Mouse (Mus musculus): ENCODE data around the gene Fgd2. TPM values are rescaled to one million over a fixed set of nuclear protein-coding genes. Genes with fewer than 3 reads are reported as not detected.
A peak's percentile ranks its signal among the peaks of the same experiment; 100 is the strongest.

Gene Fgd2
- polyA plus RNA-seq, 1 experiment from 2014 or later = 12.3 TPM

DNA sequence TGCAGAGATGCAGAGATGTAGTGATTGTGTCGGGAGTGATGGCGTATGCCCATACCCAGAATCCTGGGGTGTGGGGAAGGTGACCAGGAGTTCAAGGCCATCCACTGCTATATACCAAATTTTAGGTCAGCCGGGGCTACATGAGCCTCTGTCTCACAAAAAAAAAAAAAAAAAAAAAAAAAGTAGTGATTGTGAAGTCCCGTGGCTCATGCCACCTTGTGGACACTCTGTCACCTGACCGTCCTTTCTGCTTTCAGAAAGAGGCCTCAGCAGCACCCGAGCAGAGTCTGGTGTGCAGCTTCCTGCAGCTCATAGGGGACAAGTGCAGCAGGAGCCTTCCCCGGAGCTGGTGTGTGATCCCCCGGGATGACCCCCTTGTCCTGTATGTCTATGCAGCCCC, 17.3 kb downstream of the Fgd2 start:
- DNase-seq (ENCODE audit: low spot score) = no peak
- H3K4me3 ChIP-seq (replicated peaks; ENCODE audit: low read depth, low read length) = no peak overlapping the region
- TF ChIP-seq CTCF (IDR thresholded peaks at IDR 0.05; ENCODE audit: low read depth) = peak; percentile 49; the same call in 1 of the 2 replicates
- no peak overlapping the region for H3K4me2 ChIP-seq (ENCODE audit: low read length)
- no peak overlapping the region for H3K9ac ChIP-seq (ENCODE audit: low read depth, low read length)
- H3K27ac ChIP-seq = no peak overlapping the region
- H3K36me3 ChIP-seq (ENCODE audit: insufficient read depth, low read length) = no peaks in the 10 kb centered on the region
- 58% methylated on average over 8 of the region's 8 CpGs for WGBS
- H3K9me3 ChIP-seq (replicated peaks; ENCODE audit: low read length) = no peaks in the 10 kb centered on the region
- H3K27me3 ChIP-seq (ENCODE audit: insufficient read depth, low read length) = no peaks in the 10 kb centered on the region
- no peaks in the 10 kb centered on the region for H3K4me1 ChIP-seq (replicated peaks; ENCODE audit: insufficient read depth, low read length)
- no peak for ATAC-seq (replicated peaks; ENCODE audit: low FRiP score, low read depth)

GRCm38 (mm10) chr17:29380241-29380640, 19.5 kb downstream of the Fgd2 start:
- Histone ChIP-seq H3K9me3 (replicated peaks; ENCODE audit: low read length) (no peaks in the 10 kb centered on the region), H3K27me3 (ENCODE audit: insufficient read depth, low read length) (no peaks in the 10 kb centered on the region), H3K4me3 (replicated peaks; ENCODE audit: low read depth, low read length) (no peak overlapping the region), H3K4me2 (ENCODE audit: low read length) (no peak overlapping the region), H3K9ac (ENCODE audit: low read depth, low read length) (no peak overlapping the region), H3K27ac (no peak overlapping the region), H3K36me3 (ENCODE audit: insufficient read depth, low read length) (no peaks in the 10 kb centered on the region), H3K4me1 (replicated peaks; ENCODE audit: insufficient read depth, low read length) (no peaks in the 10 kb centered on the region)
- no peak for DNase-seq (ENCODE audit: low spot score)
- TF ChIP-seq CTCF (IDR thresholded peaks at IDR 0.05; ENCODE audit: low read depth) = no peak
- ATAC-seq (replicated peaks; ENCODE audit: low FRiP score, low read depth) = no peak
- 50% methylated on average over 4 of the region's 4 CpGs for WGBS

- Histone ChIP-seq H3K9me3 (replicated peaks; ENCODE audit: low read length) (no peaks in the 10 kb centered on the region), H3K4me1 (replicated peaks; ENCODE audit: insufficient read depth, low read length) (no peaks in the 10 kb centered on the region), H3K4me2 (ENCODE audit: low read length) (no peak overlapping the region), H3K27me3 (ENCODE audit: insufficient read depth, low read length) (no peaks in the 10 kb centered on the region), H3K27ac (no peak overlapping the region), H3K9ac (ENCODE audit: low read depth, low read length) (no peak overlapping the region), H3K36me3 (ENCODE audit: insufficient read depth, low read length) (no peaks in the 10 kb centered on the region), H3K4me3 (replicated peaks; ENCODE audit: low read depth, low read length) (no peak overlapping the region)
- WGBS = 27% methylated on average over 7 of the region's 7 CpGs
- peak; percentile 90 for TF ChIP-seq CTCF (IDR thresholded peaks at IDR 0.05; ENCODE audit: low read depth)
- peak; percentile 95 for DNase-seq (ENCODE audit: low spot score)
- peak; percentile 82 for ATAC-seq (replicated peaks; ENCODE audit: low FRiP score, low read depth)
Measured at GRCm38 (mm10) chr17:29381472-29381871, 20.8 kb downstream of the Fgd2 start.

- H3K4me1 ChIP-seq (replicated peaks; ENCODE audit: insufficient read depth, low read length) = no peaks in the 10 kb centered on the region
- H3K27me3 ChIP-seq (ENCODE audit: insufficient read depth, low read length) = no peaks in the 10 kb centered on the region
- no peaks in the 10 kb centered on the region for H3K9me3 ChIP-seq (replicated peaks; ENCODE audit: low read length)
- no peak overlapping the region for H3K27ac ChIP-seq
- WGBS = 54% methylated on average over 11 of the region's 11 CpGs
- no peak overlapping the region for H3K4me3 ChIP-seq (replicated peaks; ENCODE audit: low read depth, low read length)
- TF ChIP-seq CTCF (IDR thresholded peaks at IDR 0.05; ENCODE audit: low read depth) = no peak
- H3K9ac ChIP-seq (ENCODE audit: low read depth, low read length) = no peak overlapping the region
- ATAC-seq (replicated peaks; ENCODE audit: low FRiP score, low read depth) = no peak
- no peaks in the 10 kb centered on the region for H3K36me3 ChIP-seq (ENCODE audit: insufficient read depth, low read length)
- H3K4me2 ChIP-seq (ENCODE audit: low read length) = no peak overlapping the region
- no peak for DNase-seq (ENCODE audit: low spot score)
Measured at GRCm38 (mm10) chr17:29382417-29382816, 21.7 kb downstream of the Fgd2 start.

DNA sequence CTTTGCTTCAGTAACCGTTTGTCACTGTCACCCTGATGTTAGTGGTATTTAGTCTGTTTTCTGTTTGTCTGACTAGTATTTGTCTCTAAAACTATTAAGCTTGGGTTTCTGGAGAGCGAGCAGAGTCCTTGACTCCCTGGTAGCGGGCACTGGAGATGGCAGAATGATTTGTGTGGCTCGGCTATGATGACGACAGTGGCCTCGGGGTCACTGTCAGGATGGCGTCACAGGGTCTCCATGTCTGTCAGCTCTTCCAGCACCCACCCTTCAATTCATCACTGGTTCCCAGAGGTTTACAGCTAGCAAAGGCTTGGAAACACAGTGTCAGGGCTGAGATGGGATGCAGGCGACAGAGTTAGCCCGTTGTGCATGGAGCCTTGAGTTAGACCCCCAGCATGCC, 23.2 kb downstream of the Fgd2 start:
- Histone ChIP-seq H3K36me3 (ENCODE audit: insufficient read depth, low read length) (no peaks in the 10 kb centered on the region), H3K27ac (no peak overlapping the region), H3K9me3 (replicated peaks; ENCODE audit: low read length) (no peaks in the 10 kb centered on the region), H3K4me3 (replicated peaks; ENCODE audit: low read depth, low read length) (no peak overlapping the region), H3K4me2 (ENCODE audit: low read length) (no peak overlapping the region), H3K27me3 (ENCODE audit: insufficient read depth, low read length) (no peaks in the 10 kb centered on the region), H3K4me1 (replicated peaks; ENCODE audit: insufficient read depth, low read length) (no peaks in the 10 kb centered on the region), H3K9ac (ENCODE audit: low read depth, low read length) (no peak overlapping the region)
- WGBS = 57% methylated on average over 9 of the region's 9 CpGs
- TF ChIP-seq CTCF (IDR thresholded peaks at IDR 0.05; ENCODE audit: low read depth) = no peak
- DNase-seq (ENCODE audit: low spot score) (no peak), ATAC-seq (replicated peaks; ENCODE audit: low FRiP score, low read depth) (no peak)

DNA sequence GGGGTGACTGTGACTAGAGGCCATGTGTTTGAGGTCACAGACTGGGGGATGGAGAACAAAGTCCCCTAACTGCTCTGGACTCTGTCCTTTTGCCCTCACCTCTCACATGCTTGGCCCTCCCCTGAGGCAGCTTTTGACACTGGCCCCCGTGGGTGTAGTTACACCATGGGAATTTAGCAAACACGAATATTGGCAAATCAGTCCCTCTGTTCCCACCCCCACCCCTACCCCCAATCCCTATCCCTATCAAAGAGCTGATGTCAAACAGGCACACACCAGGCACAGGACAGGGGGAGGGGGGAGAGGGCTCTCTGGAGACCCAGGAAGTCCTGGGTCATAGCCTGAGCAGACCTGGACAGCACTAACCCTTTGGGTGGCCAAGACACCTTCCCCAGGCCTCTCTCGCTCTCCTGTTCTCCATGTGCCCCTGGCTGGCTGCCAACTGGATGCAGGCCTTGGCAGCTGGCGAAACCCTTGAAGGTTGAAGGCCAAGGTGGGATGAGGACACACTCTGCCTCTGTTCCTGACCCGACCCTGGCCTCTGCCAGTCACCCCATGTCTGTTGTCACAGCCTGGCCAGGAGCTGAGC, 24.2 kb downstream of the Fgd2 start:
- TF ChIP-seq CTCF (IDR thresholded peaks at IDR 0.05; ENCODE audit: low read depth) = no peak
- H3K27me3 ChIP-seq (ENCODE audit: insufficient read depth, low read length) = no peaks in the 10 kb centered on the region
- H3K36me3 ChIP-seq (ENCODE audit: insufficient read depth, low read length) = no peaks in the 10 kb centered on the region
- DNase-seq (ENCODE audit: low spot score) = no peak
- WGBS = 53% methylated on average over 5 of the region's 5 CpGs
- no peaks in the 10 kb centered on the region for H3K9me3 ChIP-seq (replicated peaks; ENCODE audit: low read length)
- H3K4me1 ChIP-seq (replicated peaks; ENCODE audit: insufficient read depth, low read length) = no peaks in the 10 kb centered on the region
- H3K4me3 ChIP-seq (replicated peaks; ENCODE audit: low read depth, low read length) = no peak overlapping the region
- H3K4me2 ChIP-seq (ENCODE audit: low read length) = no peak overlapping the region
- H3K9ac ChIP-seq (ENCODE audit: low read depth, low read length) = no peak overlapping the region
- ATAC-seq (replicated peaks; ENCODE audit: low FRiP score, low read depth) = no peak; the same call in 1 of the 2 replicates
- H3K27ac ChIP-seq = no peak overlapping the region

DNA sequence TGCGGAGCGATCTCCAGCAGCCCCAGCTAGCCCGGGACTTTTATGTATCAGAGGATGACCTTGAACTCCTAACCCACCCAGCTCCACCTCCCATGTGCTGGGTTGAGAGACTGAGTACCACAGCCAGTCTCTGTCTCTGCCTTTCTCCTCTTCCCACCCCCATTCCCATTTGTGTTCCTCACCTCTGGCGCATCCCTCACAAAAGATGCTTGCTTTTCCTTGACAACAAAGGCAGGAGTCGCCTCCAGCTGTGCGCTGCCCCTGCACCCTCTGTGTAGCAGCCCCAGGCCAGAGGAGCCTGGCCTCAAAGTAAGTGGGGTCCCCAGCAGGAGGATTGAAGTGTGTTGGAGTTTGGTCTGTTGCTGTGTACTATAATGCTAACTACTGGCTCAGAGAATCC, 25.0 kb downstream of the Fgd2 start:
- Histone ChIP-seq H3K27me3 (ENCODE audit: insufficient read depth, low read length) (no peaks in the 10 kb centered on the region), H3K9me3 (replicated peaks; ENCODE audit: low read length) (no peaks in the 10 kb centered on the region), H3K27ac (no peak overlapping the region), H3K4me1 (replicated peaks; ENCODE audit: insufficient read depth, low read length) (no peaks in the 10 kb centered on the region), H3K9ac (ENCODE audit: low read depth, low read length) (no peak overlapping the region), H3K36me3 (ENCODE audit: insufficient read depth, low read length) (no peaks in the 10 kb centered on the region), H3K4me3 (replicated peaks; ENCODE audit: low read depth, low read length) (no peak overlapping the region), H3K4me2 (ENCODE audit: low read length) (no peak overlapping the region)
- 62% methylated on average over 6 of the region's 6 CpGs for WGBS
- TF ChIP-seq CTCF (IDR thresholded peaks at IDR 0.05; ENCODE audit: low read depth) = no peak
- DNase-seq (ENCODE audit: low spot score) (no peak), ATAC-seq (replicated peaks; ENCODE audit: low FRiP score, low read depth) (no peak)

All from kidney, postnatal 0 days (tissue).